Mouse (Mus musculus): Measurements from ENCODE around the gene Gm3448. TPM values are rescaled to one million over a fixed set of nuclear protein-coding genes. Genes with fewer than 3 reads are reported as not detected.
A peak's percentile ranks its signal among the peaks of the same experiment; 100 is the strongest.

Gm3448 gene
- polyA plus RNA-seq, 2 experiments, result 2.1 to 2.6 TPM

- no peak overlapping the region for H3K9ac ChIP-seq (ENCODE audit: low read depth, low read length, severe bottlenecking)
- TF ChIP-seq POLR2A (IDR thresholded peaks at IDR 0.05; ENCODE audit: borderline replicate concordance, extremely low read depth, insufficient read depth, insufficient read length), result no peak
- DNase-seq (ENCODE audit: low spot score) (no peak), ATAC-seq (ENCODE audit: low FRiP score, low read depth) (no peak)
- H3K9me3 ChIP-seq (ENCODE audit: control insufficient read depth, low read length), result no peaks in the 10 kb centered on the region
- 38% methylated on average over 1 of the region's 1 CpGs for WGBS
- H3K4me1 ChIP-seq (ENCODE audit: control insufficient read depth, insufficient read depth, low read length), result peaks cover 5% of the 10 kb centered on the region
- H3K27me3 ChIP-seq (ENCODE audit: control insufficient read depth, insufficient read depth, low read length), result no peaks in the 10 kb centered on the region
- no peak overlapping the region for H3K4me3 ChIP-seq (replicated peaks; ENCODE audit: low read length)
- H3K36me3 ChIP-seq (ENCODE audit: control insufficient read depth, insufficient read depth, low read length), result peaks cover 6% of the 10 kb centered on the region; the same call in 1 of the 2 replicates
- no peak overlapping the region for H3K4me2 ChIP-seq (replicated peaks; ENCODE audit: low read depth, low read length, severe bottlenecking)
- H3K27ac ChIP-seq (replicated peaks; ENCODE audit: low read depth, low read length), result no peak overlapping the region
Measured at GRCm38 (mm10) chr17:15066911-15067310, 25.6 kb upstream of the Gm3448 start.

- H3K4me3 ChIP-seq (replicated peaks; ENCODE audit: low read length), result no peak overlapping the region
- 26% methylated on average over 6 of the region's 6 CpGs for WGBS
- no peak overlapping the region for H3K9ac ChIP-seq (ENCODE audit: low read depth, low read length, severe bottlenecking)
- peak; percentile 37 for DNase-seq (ENCODE audit: low spot score)
- peak overlapping the region; percentile 41 for H3K4me2 ChIP-seq (replicated peaks; ENCODE audit: low read depth, low read length, severe bottlenecking)
- no peak for TF ChIP-seq POLR2A (IDR thresholded peaks at IDR 0.05; ENCODE audit: borderline replicate concordance, extremely low read depth, insufficient read depth, insufficient read length)
- no peak overlapping the region for H3K27ac ChIP-seq (replicated peaks; ENCODE audit: low read depth, low read length)
- H3K9me3 ChIP-seq (ENCODE audit: control insufficient read depth, low read length), result no peaks in the 10 kb centered on the region
- H3K36me3 ChIP-seq (ENCODE audit: control insufficient read depth, insufficient read depth, low read length), result peaks cover 11% of the 10 kb centered on the region
- peaks cover 5% of the 10 kb centered on the region for H3K4me1 ChIP-seq (ENCODE audit: control insufficient read depth, insufficient read depth, low read length)
- H3K27me3 ChIP-seq (ENCODE audit: control insufficient read depth, insufficient read depth, low read length), result no peaks in the 10 kb centered on the region
- peak; percentile 66 for ATAC-seq (ENCODE audit: low FRiP score, low read depth)
Measured at GRCm38 (mm10) chr17:15066066-15066465, 24.7 kb upstream of the Gm3448 start.

GRCm38 (mm10) chr17:15065391-15066024, 24.2 kb upstream of the Gm3448 start:
- no peak for TF ChIP-seq POLR2A (IDR thresholded peaks at IDR 0.05; ENCODE audit: borderline replicate concordance, extremely low read depth, insufficient read depth, insufficient read length)
- no peaks in the 10 kb centered on the region for H3K9me3 ChIP-seq (ENCODE audit: control insufficient read depth, low read length)
- H3K9ac ChIP-seq (ENCODE audit: low read depth, low read length, severe bottlenecking), result no peak overlapping the region
- DNase-seq (ENCODE audit: low spot score) (peak; percentile 91), ATAC-seq (ENCODE audit: low FRiP score, low read depth) (peak; percentile 68)
- no peaks in the 10 kb centered on the region for H3K27me3 ChIP-seq (ENCODE audit: control insufficient read depth, insufficient read depth, low read length)
- no peak overlapping the region for H3K4me3 ChIP-seq (replicated peaks; ENCODE audit: low read length)
- H3K36me3 ChIP-seq (ENCODE audit: control insufficient read depth, insufficient read depth, low read length), result peaks cover 15% of the 10 kb centered on the region
- peak overlapping the region; percentile 41 for H3K4me2 ChIP-seq (replicated peaks; ENCODE audit: low read depth, low read length, severe bottlenecking)
- 43% methylated on average over 13 of the region's 13 CpGs for WGBS
- peaks cover 5% of the 10 kb centered on the region for H3K4me1 ChIP-seq (ENCODE audit: control insufficient read depth, insufficient read depth, low read length)
- H3K27ac ChIP-seq (replicated peaks; ENCODE audit: low read depth, low read length), result no peak overlapping the region

GRCm38 (mm10) chr17:15060356-15060755, 19.0 kb upstream of the Gm3448 start:
- Histone ChIP-seq H3K4me2 (replicated peaks; ENCODE audit: low read depth, low read length, severe bottlenecking) (no peak overlapping the region), H3K9ac (ENCODE audit: low read depth, low read length, severe bottlenecking) (no peak overlapping the region), H3K4me3 (replicated peaks; ENCODE audit: low read length) (no peak overlapping the region), H3K27ac (replicated peaks; ENCODE audit: low read depth, low read length) (no peak overlapping the region), H3K27me3 (ENCODE audit: control insufficient read depth, insufficient read depth, low read length) (no peaks in the 10 kb centered on the region), H3K9me3 (ENCODE audit: control insufficient read depth, low read length) (no peaks in the 10 kb centered on the region), H3K4me1 (ENCODE audit: control insufficient read depth, insufficient read depth, low read length) (no peaks in the 10 kb centered on the region), H3K36me3 (ENCODE audit: control insufficient read depth, insufficient read depth, low read length) (peaks cover 37% of the 10 kb centered on the region)
- ATAC-seq (ENCODE audit: low FRiP score, low read depth) (no peak), DNase-seq (ENCODE audit: low spot score) (no peak)
- 67% methylated on average over 6 of the region's 6 CpGs for whole genome bisulfite sequencing
- no peak for TF ChIP-seq POLR2A (IDR thresholded peaks at IDR 0.05; ENCODE audit: borderline replicate concordance, extremely low read depth, insufficient read depth, insufficient read length)

GRCm38 (mm10) chr17:15059646-15060045, 18.3 kb upstream of the Gm3448 start:
- Histone ChIP-seq H3K9me3 (ENCODE audit: control insufficient read depth, low read length) (no peaks in the 10 kb centered on the region), H3K27me3 (ENCODE audit: control insufficient read depth, insufficient read depth, low read length) (no peaks in the 10 kb centered on the region), H3K4me1 (ENCODE audit: control insufficient read depth, insufficient read depth, low read length) (no peaks in the 10 kb centered on the region), H3K9ac (ENCODE audit: low read depth, low read length, severe bottlenecking) (no peak overlapping the region), H3K27ac (replicated peaks; ENCODE audit: low read depth, low read length) (no peak overlapping the region), H3K4me2 (replicated peaks; ENCODE audit: low read depth, low read length, severe bottlenecking) (no peak overlapping the region), H3K36me3 (ENCODE audit: control insufficient read depth, insufficient read depth, low read length) (peaks cover 37% of the 10 kb centered on the region), H3K4me3 (replicated peaks; ENCODE audit: low read length) (no peak overlapping the region)
- TF ChIP-seq POLR2A (IDR thresholded peaks at IDR 0.05; ENCODE audit: borderline replicate concordance, extremely low read depth, insufficient read depth, insufficient read length), result no peak
- ATAC-seq (ENCODE audit: low FRiP score, low read depth), result no peak
- no peak for DNase-seq (ENCODE audit: low spot score)
- 92% methylated on average over 14 of the region's 14 CpGs for WGBS

Data from limb, embryonic 14.5 days (tissue).